Mouse (Mus musculus) adrenal gland, postnatal 25 days (tissue): ENCODE measurements around the gene Zfp626. TPM values are rescaled to one million over a fixed set of nuclear protein-coding genes. Genes with fewer than 3 reads are reported as not detected.
"Not testable (repeated sequence)": the region's sequence is repeated elsewhere in the genome, so short reads cannot be mapped to it uniquely, and the experiment has no call there.

ENCODE experiments used
- DNase-seq: peaks from one replicate; pipeline ENCODE4 v3.0.0; 2021; ENCODE audit warnings: mixed read lengths
- long read RNA-seq: library from polyadenylated mRNA; stranded (forward); transcript quantifications from one replicate; pipeline ENCODE4 v2.0.0, GENCODE M21; 2021
- total RNA-seq: library from RNA; stranded (reverse); gene quantifications from 2 replicates; pipeline ENCODE4 v1.2.3, GENCODE M21; 2021

Gene Zfp626
- total RNA-seq = 6.0 and 10.8 TPM in 2 replicates
- long read RNA-seq = 0 reads

DNA sequence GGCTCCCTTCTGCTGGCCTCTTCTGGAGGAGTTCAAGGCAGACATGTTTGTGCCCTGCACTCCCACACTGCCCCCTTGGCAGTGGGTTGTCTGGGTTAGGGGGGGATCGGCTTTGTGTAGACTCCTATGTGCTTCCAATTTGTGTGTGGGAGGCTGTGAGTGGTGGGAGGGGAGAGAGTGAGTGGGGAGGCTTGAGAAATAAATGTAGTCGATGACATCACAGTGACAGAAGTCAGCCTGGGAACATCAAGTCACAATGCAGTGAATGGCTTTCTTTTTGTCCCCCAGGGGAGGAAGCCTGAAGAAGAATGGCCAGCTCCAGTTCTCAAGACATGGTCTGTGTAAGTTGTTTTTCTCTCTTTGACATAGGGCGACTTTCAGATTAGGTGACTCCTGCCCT lies at the start of gene Zfp626:
Gene Zfp626, plus strand, starts transcription at position 301 of the 400 bp plus-strand sequence.
- DNase-seq = not testable (repeated sequence)

DNA sequence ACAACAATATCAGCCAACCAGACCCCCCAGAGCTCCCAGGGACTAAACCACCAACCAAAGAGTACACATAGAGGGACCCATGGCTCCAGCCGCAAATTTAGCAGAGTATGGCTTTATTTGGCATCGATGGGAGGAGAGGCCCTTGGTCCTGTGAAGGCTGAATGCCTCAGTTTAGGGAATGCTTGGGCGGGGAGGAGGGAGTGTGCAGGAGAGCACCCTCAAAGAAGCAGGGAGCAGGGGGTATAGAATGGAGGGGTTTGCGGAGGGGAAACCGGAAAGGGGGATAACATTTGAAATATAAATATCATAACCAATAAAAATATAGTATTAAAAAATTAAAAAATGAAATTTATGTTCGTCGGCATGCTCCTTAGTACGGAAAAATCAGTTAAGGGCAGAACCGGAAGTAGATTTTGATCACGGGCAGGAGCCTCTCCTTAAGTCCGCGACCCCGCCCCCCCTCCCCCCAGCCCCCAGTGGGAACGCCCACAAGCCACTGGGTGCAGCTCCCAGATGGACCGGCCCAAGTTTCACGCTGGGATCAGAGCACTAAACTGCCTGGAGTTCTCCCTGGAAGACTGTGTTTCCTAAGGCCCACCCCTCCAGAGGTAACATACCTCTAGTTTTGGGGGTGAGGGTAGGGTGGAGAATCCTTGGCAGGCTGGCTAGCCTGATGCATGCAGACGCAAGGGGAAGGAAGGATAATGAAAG lies 41.7 kb upstream of the Zfp626 start:
- DNase-seq = no peak

DNA sequence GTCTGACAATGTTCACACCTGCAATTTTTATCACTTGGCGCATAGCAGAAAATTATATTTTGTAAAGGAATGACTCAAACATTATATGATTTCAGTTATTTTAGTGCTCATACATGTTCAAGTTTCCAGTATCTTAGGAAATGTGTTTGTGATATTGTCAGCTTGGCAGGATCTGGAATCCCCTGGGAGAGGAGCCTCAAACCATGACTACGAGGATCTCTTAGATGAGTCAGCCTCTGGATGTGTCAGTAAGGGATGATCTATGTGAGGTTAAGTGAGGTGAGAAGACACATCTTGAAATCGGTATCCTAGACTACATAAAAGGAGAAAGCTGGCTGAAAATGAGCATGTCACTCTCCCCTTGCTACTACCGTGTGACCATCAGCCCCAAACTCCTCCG lies 17.7 kb upstream of the Zfp626 start:
- DNase-seq = no peak

DNA sequence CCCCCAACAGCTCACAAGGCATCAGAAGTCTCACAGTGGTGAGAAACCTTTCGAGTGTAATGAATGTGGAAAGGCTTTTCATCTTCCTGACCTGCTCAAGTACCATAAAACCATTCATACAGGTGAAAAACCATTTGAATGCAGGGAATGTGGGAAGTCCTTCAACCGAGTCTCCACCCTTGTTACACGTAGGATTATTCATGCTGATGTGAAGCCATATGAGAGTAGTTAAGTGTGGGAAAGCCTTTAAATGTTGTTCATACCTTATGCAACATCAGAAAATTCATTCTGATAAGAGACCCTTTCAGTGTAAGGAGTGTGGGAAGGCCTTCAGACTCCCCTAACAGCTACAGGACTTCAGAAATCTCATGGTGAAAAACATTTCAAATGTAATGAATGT lies 13.1 kb upstream of the Zfp626 start:
- not testable (repeated sequence) for DNase-seq

DNA sequence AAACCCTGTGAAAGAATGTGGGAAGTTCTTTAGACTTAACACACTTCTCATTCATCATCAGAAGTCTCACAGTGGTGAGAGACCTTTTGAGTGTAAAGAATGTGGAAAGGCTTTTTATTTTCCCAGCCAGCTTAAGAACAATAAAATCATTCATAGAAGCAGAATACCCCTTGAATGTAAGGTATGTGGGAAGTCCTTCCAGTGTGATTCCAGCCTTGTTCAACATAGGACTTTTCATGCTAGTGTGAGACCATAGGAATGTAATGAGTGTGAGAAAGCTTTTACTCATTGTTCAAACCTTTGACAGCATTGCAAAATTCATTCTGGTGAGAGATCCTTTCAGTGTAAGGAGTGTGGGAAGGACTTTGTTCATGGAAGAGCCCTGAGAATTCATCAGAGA lies 12.4 kb upstream of the Zfp626 start:
- no peak for DNase-seq

DNA sequence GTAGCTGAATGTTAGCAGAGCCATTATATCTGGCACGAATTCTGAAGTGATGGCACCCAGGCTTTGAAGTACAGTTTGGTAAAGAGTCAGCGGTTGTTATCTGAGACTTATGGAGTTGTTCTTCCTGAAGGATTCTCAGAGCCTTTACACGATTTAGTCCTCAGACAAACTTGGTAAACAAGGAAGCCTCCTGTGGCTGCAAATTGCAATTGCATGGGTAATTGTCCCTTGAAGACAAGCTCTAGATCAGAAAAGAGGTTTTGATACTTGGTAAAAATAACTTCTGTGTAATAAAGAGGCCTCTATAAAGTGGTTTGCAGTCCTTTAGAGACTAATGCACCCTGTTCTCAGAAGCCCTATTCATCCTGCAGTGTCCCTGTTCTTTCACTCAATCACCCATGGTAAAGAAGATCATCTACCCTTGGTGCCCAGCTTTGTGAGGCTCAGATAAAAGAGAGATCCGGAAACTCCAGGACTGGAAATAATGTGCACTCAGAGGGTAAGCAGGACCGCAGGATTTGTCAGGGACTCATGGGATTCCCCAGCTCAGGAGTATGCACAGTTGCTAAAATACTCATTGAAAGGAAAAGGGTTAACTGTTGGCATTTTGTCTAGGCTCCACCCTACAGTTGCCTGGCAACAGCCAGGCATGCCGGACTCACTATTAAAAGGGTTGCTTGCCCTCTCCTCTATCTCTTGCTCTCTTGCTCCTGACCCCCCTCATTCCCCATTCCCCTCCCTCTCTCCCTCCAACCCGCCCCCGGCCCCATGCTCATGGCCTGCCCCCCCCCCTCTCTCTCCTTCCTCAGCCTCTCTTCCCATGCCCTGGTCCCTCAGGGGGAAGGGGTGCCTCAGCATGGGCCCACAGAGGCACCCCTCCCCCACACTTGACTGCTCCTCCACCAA lies 8.8 kb upstream of the Zfp626 start:
- DNase-seq = no peak

DNA sequence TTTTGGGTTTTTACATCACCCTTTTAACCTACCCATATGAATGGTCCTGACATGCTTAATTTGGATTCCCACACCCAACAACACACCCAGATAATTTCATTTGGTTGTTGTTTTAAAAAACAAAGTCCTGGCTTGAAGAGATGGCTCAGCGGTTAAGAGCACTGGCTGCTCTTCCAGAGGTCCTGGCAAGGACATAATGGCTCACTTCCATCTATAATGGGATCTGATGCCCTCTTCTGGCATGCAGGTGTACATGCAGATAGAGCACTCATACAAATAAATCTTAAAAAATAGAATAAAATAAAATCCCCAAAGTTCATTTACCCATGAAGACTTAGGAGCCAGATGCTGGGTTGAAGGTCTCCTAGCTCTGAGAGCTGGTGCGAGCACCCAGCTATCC lies 5.9 kb upstream of the Zfp626 start:
- no peak for DNase-seq

DNA sequence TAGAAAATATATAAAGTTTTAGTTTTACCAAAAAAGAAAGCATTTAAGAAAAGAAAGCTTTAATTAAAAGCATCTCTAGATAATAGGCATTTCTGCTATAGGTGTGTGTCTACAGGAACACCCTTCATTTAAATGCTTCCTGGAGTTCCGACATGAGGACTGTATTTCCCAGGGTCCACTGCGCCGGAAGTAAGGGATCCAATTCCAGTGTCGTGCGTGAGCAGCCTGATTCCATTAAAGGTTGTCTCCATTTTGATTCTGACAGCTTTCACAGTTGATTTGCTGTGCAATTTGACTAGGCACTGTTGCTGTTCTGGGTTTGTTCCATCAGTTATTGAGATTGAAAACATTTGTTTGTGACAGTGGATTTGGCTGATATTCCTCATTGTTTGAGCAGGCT lies 4.0 kb upstream of the Zfp626 start:
- DNase-seq = no peak

DNA sequence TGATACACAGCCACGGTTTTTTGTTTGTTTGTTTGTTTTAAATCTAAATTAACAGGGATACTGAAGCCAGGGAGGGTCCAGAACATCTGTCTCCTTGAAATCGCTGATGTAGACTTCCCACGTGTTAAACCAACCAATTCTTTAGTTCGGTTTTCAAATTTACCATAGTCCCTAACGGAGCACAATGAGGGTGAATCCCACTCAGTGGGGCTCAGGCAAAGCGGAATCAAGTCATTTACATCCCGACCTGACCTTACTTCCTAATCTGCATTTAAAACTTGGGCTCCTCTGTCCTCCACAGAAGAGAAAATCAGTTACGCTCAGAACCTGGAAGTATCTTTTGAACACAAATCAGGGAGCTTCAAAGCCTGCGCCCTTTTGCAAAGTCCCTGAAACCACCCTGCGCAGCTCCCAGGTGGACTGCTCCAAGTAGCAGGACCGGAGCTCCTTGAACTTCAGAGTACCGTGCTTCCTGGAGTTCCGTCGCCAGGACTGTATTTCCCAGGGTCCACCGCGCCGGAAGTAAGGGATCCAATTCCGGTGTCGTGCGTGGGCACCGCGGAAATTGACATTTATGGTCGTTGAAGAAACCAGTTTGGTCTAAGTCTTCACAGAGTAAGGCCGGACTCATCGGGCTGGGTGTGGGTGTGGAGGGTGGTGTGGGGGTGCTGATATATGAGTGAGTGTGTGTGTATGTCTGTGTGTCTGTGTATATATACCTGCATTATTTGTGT lies 2.5 kb upstream of the Zfp626 start:
- peak; percentile 82 for DNase-seq

DNA sequence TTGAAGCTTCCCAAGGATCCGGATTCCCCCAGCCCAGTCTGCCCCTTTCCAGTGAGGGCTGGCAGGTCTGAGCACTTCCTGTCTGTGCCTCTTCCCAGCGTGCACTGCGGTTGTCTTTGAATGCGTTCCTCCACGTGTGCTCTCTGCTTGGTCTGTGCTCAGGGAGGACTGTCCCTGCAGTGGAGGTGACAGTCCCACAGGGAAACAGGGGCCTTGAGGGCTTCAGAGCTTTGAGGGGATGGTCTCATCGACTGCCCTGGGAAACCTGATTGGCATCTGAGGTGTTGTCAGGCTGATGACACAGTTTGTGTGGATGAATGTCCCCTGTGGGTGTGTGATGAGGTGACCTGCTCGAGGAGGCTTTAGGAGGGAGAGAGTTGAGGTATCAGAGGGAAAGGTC lies 309 bp downstream of the Zfp626 start:
- not testable (repeated sequence) for DNase-seq

DNA sequence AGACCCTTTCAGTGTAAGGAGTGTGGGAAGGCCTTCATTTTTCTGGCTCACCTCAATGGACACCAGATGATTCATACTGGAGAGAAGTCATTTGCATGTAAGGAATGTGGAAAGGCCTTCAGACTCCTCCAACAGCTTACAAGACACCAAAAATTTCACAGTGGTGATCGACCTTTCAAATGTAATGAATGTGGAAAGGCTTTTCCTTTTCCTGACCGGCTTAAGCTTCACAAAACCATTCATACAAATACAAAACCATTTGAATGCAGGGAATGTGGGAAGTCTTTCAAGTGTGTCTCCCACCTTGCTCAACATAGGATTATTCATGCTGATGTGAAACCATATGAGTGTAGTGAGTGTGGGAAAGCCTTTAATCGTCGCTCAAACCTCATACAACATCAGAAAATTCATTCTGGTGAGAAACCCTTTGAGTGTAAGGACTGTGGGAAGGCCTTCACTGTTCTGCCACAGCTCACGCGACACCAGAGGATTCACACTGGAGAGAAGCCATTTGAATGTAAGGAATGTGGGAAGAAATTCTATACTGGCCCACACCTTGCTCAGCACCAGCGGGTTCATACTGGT lies 11.6 kb downstream of the Zfp626 start:
- DNase-seq = no peak

DNA sequence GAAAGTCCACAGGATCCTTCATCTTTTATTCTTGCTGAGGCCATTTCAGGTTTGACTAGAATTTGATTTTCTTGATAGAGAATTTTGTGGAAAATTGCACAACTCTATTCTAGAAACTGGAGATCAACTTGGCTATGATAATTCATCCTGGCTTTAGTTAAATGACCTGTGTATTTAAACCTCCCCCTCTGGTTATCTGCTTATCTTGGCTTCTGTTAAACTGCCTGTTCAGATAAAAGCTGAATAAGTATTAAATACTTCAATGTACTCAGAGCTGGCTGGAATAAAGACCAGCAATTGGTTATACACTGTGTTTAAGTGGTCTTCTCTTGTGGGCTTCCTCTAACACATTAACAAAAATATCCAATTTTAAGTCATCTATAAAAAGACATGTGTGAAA lies 15.6 kb downstream of the Zfp626 start:
- DNase-seq = no peak

DNA sequence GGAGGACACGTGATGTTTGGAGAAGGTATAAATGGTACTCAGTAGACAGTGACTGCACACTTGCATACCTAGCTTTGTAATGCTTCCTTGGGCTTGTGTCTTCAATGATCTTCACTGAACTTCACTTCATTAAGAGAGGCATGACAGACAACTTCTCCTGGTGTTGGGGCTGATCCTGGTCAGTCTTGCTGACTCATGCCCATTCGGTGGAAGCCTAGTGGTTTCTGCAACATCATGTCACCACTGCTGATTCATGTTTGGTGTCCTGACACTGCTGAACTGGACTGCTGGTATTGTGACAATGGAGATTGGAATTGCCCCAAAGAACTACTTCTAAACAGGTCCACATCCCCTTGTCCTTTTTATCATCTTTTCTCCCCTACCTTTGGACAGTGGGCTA lies 27.1 kb downstream of the Zfp626 start:
- no peak for DNase-seq

DNA sequence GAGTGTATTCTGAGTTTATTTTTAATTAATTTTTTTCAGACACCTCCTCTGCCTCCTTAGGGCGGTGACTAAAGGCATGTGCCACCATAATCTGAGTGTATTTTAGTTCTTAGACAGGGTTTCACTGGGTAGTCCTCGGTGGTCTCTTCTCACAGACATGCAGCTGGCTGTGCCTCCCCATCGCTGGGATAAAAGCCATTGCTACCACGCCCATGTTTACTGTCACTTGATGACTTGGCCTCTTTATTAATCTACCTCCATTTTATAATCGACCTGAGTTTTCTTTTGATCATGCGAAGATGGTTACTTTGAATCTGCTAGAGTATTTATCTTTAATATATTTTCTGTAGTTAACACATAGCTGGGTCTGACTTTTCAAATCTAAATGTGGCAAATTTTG lies 30.9 kb downstream of the Zfp626 start:
- no peak for DNase-seq

DNA sequence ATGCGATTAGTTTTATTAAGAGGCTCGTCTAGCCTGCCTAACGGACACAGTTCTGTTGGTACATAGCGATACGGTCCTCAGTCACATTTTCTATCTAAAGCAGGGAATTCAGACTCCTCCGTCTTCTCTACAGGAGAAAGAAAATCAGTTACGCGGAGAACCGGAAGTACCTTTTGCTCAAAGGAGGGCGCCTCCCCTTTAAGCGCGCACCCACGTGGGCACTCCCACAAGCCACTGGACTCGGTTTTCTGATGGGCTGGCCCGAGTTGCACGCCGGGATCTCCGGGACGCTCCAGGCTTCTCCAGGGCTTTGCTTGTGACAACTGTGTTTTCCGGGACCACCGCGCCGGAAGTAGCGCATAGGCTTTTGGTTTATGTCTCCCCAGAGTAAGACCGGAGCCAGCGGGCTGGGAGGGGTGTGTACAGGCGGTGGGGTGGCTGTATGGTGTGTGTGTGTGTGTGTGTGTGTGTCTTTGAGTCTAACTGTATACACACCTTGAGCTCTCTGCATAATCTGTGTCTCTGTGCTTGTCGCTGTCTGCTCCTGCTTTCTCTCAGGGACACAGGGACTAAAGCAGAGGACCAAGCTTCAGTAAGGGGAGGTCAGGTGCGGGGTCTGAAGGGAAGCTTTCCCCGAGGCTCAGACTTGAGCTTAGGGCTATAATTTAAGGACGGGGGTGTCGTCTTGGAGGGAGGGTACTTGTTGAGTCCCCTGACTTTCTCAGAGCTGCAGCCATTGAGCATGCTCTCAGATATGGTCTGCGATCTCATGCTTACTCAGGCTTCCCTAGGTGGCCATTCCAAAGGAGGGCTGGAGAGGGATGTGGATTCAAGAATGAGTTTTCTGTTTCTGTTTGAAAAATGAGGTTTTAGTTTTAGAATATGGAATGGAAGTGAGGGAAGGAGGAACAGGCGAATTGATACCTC lies 31.6 kb downstream of the Zfp626 start, which contains the start of gene Zfp59:
Gene Zfp59, plus strand, starts transcription at position 285 of the 927 bp plus-strand sequence.
- DNase-seq = peak; percentile 87

DNA sequence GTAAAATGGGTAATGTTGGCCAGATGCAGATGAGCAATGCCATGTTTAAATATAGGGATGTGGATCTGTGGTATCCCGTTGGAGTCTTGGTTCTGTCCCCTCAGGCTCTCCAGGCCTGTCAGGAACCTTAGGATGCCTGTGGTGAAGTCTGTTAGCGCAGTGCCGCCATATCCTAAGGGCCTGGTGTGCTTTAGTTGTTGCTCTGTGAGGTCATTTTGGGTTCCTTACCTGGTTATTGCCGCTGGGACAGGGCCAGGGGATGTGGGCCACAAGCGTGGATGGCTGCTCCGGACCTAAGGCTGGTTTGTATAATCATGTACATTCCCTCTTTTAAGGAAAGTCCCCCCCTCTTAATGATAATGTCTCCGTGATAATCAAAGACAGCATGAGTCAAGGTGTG lies 32.6 kb downstream of the Zfp626 start:
- DNase-seq = no peak

DNA sequence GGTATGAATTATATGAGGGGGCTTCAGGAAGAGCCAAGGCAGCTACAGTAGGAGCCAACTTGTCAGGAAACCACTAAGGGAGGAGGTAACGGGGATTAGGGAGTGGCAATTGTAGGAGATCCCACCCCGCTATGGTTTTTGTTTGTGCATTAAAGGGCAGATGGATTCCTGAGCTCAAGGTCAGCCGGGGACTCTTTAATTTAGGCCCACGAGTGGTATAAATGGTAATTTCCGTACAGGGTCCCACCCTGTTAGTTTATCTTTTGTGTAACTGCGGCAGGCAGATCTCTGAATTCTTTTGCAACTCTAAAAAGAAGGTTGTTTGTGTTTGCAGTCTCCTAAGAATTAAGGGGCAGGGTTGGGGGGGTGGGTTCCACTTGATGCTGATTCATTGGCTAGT lies 33.1 kb downstream of the Zfp626 start:
- DNase-seq = no peak

DNA sequence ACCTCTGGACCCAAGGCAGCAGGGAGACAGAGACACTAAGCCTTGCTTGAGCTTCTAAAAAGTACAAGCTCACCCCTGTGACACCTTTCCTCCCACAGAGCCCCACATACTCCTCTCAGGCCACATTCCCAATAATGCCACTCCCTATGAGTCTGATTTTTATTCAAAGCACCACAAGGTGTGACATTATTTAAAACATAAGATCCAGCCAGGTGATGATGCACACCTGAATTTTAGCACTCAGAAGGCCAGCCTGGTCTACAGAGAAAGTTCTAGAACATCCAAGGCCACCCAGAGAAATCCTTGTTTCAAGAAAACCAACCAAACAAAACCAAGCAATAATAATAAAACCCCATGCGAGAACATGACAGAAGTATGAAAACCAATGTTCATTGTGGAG lies 50.2 kb downstream of the Zfp626 start, which contains the start of gene Zfp607a:
Gene Zfp607a, plus strand, starts transcription at position 301 of the 400 bp plus-strand sequence.
- DNase-seq = no peak

DNA sequence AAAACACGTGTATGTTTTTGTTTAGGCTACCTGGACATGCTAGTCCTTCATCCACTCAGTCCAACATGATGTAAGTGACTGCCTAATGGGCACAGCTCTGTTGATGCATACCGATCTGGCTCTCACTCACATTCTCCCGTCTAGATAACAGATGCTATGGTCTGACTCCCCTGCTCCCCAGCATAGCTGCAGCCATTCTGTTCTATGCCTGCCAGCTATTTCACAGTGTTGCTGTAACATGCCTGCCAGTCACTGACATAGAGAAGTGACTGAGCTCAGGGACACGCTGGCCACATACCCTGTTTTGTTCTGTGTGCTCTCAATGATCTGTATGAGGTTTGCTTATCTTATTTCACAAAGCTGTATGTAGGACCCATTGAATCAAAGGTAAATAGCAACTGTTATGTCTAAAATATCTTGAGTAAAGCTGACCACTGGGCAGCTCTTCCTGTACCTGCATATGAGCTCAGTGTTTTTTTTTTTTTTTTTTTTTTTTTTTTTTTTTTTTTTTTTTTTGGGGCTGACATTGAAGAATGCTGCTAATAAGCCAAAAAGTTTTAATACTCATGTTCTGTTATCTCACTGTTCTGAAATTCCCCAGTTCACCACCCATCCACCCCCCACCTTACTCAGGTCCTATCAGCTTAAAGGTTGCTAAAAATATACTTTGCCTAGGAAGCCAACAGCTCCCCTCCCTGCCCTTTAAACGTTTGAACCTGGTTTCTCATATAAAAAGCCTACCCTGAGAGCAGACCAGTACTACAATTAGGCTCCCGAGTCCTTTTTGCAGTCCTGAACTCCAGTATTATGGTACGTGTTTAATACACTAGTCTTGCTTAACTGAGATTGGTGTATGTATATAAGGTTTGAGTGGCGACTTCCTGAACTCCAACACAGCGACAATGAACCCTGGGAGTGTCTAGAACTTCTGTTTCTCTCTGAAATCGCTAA lies 52.6 kb downstream of the Zfp626 start:
- DNase-seq = no peak
